Mouse (Mus musculus) heart, adult 2 months (tissue): ENCODE measurements around the gene Skint8.

Experiments used
- CTCF ChIP-seq: fragments of 200-600 bp; IDR thresholded peaks from 2 replicates; pipeline ENCODE4 v1.8.1; 2022; ENCODE audit warnings: antibody characterized with exemption, mild to moderate bottlenecking, moderate library complexity
- EP300 ChIP-seq: fragments of 200-500 bp; IDR thresholded peaks from 2 replicates; pipeline ENCODE4 v1.6.1; 2011; ENCODE audit warnings: low read depth, low read length, control low read depth; ENCODE audit not compliant: insufficient read depth

DNA sequence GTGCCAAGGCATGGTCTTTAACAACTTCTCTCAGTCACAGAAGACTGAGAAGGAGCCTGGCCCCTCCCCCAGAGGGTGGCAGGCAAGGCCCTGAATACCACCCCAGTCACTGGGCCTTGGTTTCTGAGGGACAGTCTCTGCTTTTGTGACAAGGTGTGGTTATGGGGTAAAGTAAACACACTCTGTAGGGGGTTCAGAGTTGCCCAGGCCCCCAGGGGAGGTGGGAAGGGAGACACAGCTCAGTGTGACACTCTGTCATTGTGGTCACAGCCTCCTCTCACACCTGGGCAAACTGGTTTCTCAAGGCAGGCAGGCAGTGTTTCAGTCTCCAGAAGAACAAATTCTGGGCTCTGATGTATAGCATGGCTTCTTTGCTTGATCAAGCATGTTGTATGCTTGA lies 16.4 kb upstream of the Skint8 start, which contains the start of gene Slc5a9:
- TF ChIP-seq CTCF (no peak), EP300 (no peak)
